Mouse (Mus musculus): ENCODE results near the gene Dus3l. TPM values are rescaled to one million over a fixed set of nuclear protein-coding genes. Genes with fewer than 3 reads are reported as not detected.

The Dus3l gene
- polyA plus RNA-seq, 1 experiment from 2014 or later: 43.9 TPM

DNA sequence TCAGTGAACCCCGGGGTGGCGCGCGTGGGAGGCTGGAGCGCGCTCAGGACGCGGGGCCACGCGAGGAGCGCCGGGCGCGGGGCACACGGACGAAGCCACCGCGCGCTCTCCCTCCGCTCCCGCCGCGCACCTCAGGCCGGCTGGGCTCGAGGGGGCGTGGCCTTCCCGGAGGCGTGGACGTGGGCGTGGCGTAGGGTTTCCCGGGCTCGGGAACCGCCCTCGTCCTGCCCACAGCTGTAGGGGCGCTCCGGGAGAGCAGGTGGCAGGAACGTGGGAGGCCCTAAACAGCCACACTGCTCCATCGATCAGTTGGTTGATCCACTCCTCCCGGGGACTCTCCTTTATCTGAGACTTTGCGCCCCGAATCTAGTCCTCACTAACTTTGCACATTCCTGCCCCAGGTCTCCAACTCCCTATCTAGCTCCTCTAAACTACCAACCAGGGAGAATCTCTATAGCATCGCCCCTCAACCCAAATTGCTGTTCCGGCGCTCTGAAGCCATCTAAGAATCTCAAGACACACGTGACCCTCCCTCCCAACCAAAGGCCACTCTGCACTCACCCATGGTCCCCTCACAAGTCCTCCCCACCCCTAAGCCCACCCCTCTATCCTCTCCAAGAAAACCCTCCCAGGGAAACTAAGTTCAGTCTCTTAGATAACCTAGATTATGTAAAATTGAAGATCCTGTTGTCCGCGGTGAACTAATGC is 7.0 kb upstream of the Dus3l start, which contains the start of gene Nrtn:
Gene Nrtn (minus strand): TSS at position 115 of the 708 bp plus-strand sequence.
- H3K4me2 ChIP-seq: peak within 1 kb of the TSS; percentile 98
- peak; percentile 42; the same call in 1 of the 2 replicates for ATAC-seq (ENCODE audit: insufficient number of reproducible peaks, low FRiP score, low TSS enrichment, low read depth)
- no peaks in the 10 kb centered on the region for H3K9me3 ChIP-seq
- H3K9ac ChIP-seq: peak within 1 kb of the TSS; percentile 59
- H3K4me1 ChIP-seq: peaks cover 64% of the 10 kb centered on the region
- WGBS: under 1% methylated on average over 46 of the region's 48 CpGs
- no peak within 1 kb of the TSS for H3K27ac ChIP-seq
- peaks cover 46% of the 10 kb centered on the region for H3K27me3 ChIP-seq
- peak within 1 kb of the TSS; percentile 58 for H3K4me3 ChIP-seq
- no peaks in the 10 kb centered on the region for H3K36me3 ChIP-seq

DNA sequence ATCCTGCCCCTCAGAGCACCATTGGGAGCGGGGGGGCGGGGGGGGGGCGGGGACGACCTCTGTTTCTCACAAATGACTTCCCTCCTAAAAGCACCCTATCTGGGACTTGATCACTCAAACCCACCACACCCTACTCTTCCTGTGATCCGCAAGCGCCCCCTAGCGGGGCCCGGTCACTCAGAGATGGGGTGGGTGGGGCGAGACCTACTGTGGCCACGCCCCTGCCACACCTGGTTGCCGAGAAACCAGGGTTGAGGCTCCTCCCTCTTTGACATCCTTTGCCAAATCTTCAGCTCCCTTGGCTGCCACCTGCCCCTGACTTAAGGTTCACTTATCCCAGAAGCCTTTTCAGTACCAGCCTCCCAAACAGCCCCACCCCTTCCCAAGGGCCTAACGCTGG is 6.4 kb upstream of the Dus3l start:
- WGBS: 4% methylated on average over 12 of the region's 12 CpGs
- Histone ChIP-seq H3K9ac (no peak overlapping the region), H3K4me2 (peak overlapping the region; percentile 98; the same call in 1 of the 2 replicates), H3K36me3 (no peaks in the 10 kb centered on the region), H3K9me3 (no peaks in the 10 kb centered on the region), H3K27ac (no peak overlapping the region), H3K27me3 (peaks cover 41% of the 10 kb centered on the region), H3K4me1 (peaks cover 69% of the 10 kb centered on the region), H3K4me3 (no peak overlapping the region)
- no peak for ATAC-seq (ENCODE audit: insufficient number of reproducible peaks, low FRiP score, low TSS enrichment, low read depth)

GRCm38 (mm10) chr17:56759261-56759660 is 5.3 kb upstream of the Dus3l start:
- 16% methylated on average over 7 of the region's 7 CpGs for WGBS
- Histone ChIP-seq H3K27ac (no peak overlapping the region), H3K27me3 (peaks cover 30% of the 10 kb centered on the region), H3K4me1 (peaks cover 61% of the 10 kb centered on the region), H3K9me3 (no peaks in the 10 kb centered on the region), H3K4me3 (no peak overlapping the region), H3K9ac (no peak overlapping the region), H3K4me2 (no peak overlapping the region), H3K36me3 (no peaks in the 10 kb centered on the region)
- ATAC-seq (ENCODE audit: insufficient number of reproducible peaks, low FRiP score, low TSS enrichment, low read depth): 0 out of 2 replicates have a peak, but pooled peaks have one; percentile 6

GRCm38 (mm10) chr17:56761077-56761476 is 3.5 kb upstream of the Dus3l start:
- Histone ChIP-seq H3K9ac (no peak overlapping the region), H3K4me2 (no peak overlapping the region), H3K27me3 (peaks cover 13% of the 10 kb centered on the region), H3K27ac (no peak overlapping the region), H3K4me1 (peaks cover 56% of the 10 kb centered on the region), H3K9me3 (no peaks in the 10 kb centered on the region), H3K36me3 (no peaks in the 10 kb centered on the region), H3K4me3 (no peak overlapping the region)
- WGBS: 66% methylated on average over 3 of the region's 3 CpGs
- ATAC-seq (ENCODE audit: insufficient number of reproducible peaks, low FRiP score, low TSS enrichment, low read depth): no peak

GRCm38 (mm10) chr17:56761991-56762410 is 2.6 kb upstream of the Dus3l start:
- Histone ChIP-seq H3K9ac (peak overlapping the region; percentile 47), H3K4me3 (peak overlapping the region; percentile 51), H3K27ac (peak overlapping the region; percentile 82), H3K4me2 (peak overlapping the region; percentile 88), H3K27me3 (peaks cover 5% of the 10 kb centered on the region), H3K4me1 (peaks cover 47% of the 10 kb centered on the region), H3K9me3 (no peaks in the 10 kb centered on the region), H3K36me3 (peaks cover 7% of the 10 kb centered on the region)
- ATAC-seq (ENCODE audit: insufficient number of reproducible peaks, low FRiP score, low TSS enrichment, low read depth): 0 out of 2 replicates have a peak, but pooled peaks have one; percentile 12
- WGBS: 0% methylated on average over 28 of the region's 28 CpGs

GRCm38 (mm10) chr17:56762769-56763731 is 1.5 kb upstream of the Dus3l start:
- 0 out of 2 replicates have a peak overlapping the region, but pooled peaks have one; percentile 51 for H3K4me3 ChIP-seq

DNA sequence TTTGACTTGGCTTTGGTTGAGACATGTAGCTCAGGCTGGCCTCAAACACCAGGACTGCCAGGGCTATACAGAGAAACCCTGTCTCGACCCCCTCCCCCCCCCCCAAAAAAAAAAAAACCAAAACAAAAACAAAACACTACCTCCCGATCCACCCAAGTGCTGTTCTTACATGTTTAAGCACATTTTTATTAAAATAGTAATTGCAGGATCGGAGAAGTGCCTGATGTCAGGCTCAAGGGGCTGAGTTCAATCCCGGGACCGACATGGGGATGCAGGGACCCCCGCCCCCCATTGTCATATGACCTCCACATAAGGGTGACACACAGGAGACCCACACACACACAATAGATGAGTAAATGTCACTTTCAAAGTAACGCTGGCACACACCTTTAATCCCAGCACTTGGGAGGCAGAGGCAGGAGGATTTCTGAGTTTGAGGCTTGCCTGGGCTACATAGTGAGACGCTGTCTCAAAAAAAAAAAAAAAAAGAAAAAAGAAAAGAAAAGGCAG is 761 bp upstream of the Dus3l start:
- Histone ChIP-seq H3K9me3 (no peaks in the 10 kb centered on the region), H3K9ac (no peak overlapping the region), H3K4me3 (peak overlapping the region; percentile 82), H3K27me3 (no peaks in the 10 kb centered on the region), H3K4me1 (peaks cover 31% of the 10 kb centered on the region), H3K4me2 (peak overlapping the region; percentile 79), H3K36me3 (peaks cover 24% of the 10 kb centered on the region), H3K27ac (peak overlapping the region; percentile 97)
- WGBS: 75% methylated on average over 8 of the region's 8 CpGs
- no peak for ATAC-seq (ENCODE audit: insufficient number of reproducible peaks, low FRiP score, low TSS enrichment, low read depth)

More at GRCm38 (mm10) chr17:56762769-56763731, 1.5 kb upstream of the Dus3l start:
- no peaks in the 10 kb centered on the region for H3K27me3 ChIP-seq
- H3K36me3 ChIP-seq: peaks cover 17% of the 10 kb centered on the region
- H3K4me1 ChIP-seq: peaks cover 37% of the 10 kb centered on the region
- WGBS: 52% methylated on average over 27 of the region's 27 CpGs
- H3K9me3 ChIP-seq: no peaks in the 10 kb centered on the region
- 0 out of 2 replicates have a peak overlapping the region, but pooled peaks have one; percentile 88 for H3K4me2 ChIP-seq
- peak overlapping the region; percentile 82; the same call in 1 of the 2 replicates for H3K27ac ChIP-seq
- no peak overlapping the region for H3K9ac ChIP-seq
- ATAC-seq (ENCODE audit: insufficient number of reproducible peaks, low FRiP score, low TSS enrichment, low read depth): no peak

DNA sequence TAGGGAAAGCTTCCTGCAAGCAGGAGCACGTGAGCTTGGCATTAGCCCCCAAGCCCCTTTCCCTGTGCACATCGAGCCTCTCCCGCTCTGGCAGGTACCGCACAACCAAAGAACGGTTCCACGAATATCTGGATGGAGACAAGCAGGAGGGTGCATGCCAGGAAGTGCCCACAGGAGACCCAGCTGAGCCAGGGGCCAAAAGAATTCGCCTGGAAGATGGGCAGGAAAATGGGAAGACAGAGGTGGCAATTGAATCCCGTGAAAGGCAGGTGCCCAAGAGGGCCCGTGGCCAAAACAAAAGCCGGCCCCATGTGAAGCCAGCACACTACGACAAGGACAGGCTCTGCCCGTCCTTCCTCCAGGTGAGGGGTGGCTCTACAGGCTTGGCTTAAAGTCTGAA is 874 bp downstream of the Dus3l start:
- peak overlapping the region; percentile 70 for H3K9ac ChIP-seq
- H3K27ac ChIP-seq: peak overlapping the region; percentile 97
- H3K9me3 ChIP-seq: no peaks in the 10 kb centered on the region
- H3K27me3 ChIP-seq: no peaks in the 10 kb centered on the region
- H3K4me1 ChIP-seq: peaks cover 31% of the 10 kb centered on the region
- 54% methylated on average over 12 of the region's 12 CpGs for WGBS
- peak overlapping the region; percentile 79 for H3K4me2 ChIP-seq
- no peak for ATAC-seq (ENCODE audit: insufficient number of reproducible peaks, low FRiP score, low TSS enrichment, low read depth)
- H3K4me3 ChIP-seq: peak overlapping the region; percentile 82
- H3K36me3 ChIP-seq: peaks cover 41% of the 10 kb centered on the region

GRCm38 (mm10) chr17:56766631-56767405 is 2.3 kb downstream of the Dus3l start:
- no peak overlapping the region for H3K4me2 ChIP-seq
- 91% methylated on average over 27 of the region's 27 CpGs for WGBS

GRCm38 (mm10) chr17:56767531-56768135 is 3.1 kb downstream of the Dus3l start:
- no peak for ATAC-seq (ENCODE audit: insufficient number of reproducible peaks, low FRiP score, low TSS enrichment, low read depth)
- no peak overlapping the region for H3K9ac ChIP-seq
- H3K4me2 ChIP-seq: no peak overlapping the region
- no peak overlapping the region for H3K27ac ChIP-seq
- peaks cover 15% of the 10 kb centered on the region for H3K4me1 ChIP-seq
- H3K27me3 ChIP-seq: no peaks in the 10 kb centered on the region
- WGBS: 93% methylated on average over 29 of the region's 29 CpGs
- no peak overlapping the region for H3K4me3 ChIP-seq
- H3K36me3 ChIP-seq: peaks cover 48% of the 10 kb centered on the region
- no peaks in the 10 kb centered on the region for H3K9me3 ChIP-seq

More at GRCm38 (mm10) chr17:56766631-56767405, 2.3 kb downstream of the Dus3l start:
- no peak for ATAC-seq (ENCODE audit: insufficient number of reproducible peaks, low FRiP score, low TSS enrichment, low read depth)
- H3K9me3 ChIP-seq: no peaks in the 10 kb centered on the region
- H3K36me3 ChIP-seq: peaks cover 48% of the 10 kb centered on the region
- no peak overlapping the region for H3K4me3 ChIP-seq
- H3K9ac ChIP-seq: no peak overlapping the region
- peaks cover 22% of the 10 kb centered on the region for H3K4me1 ChIP-seq
- no peak overlapping the region for H3K27ac ChIP-seq
- H3K27me3 ChIP-seq: no peaks in the 10 kb centered on the region

Measured in limb, embryonic 15.5 days (tissue).